Mouse (Mus musculus) midbrain, postnatal 0 days (tissue): ENCODE measurements around the gene Bcas3. TPM values are rescaled to one million over a fixed set of nuclear protein-coding genes. Genes with fewer than 3 reads are reported as not detected.
A peak's percentile ranks its signal among the peaks of the same experiment; 100 is the strongest.

ENCODE experiments used
- ATAC-seq: fragments of 200-750 bp; cut with Nextera tagmentation; 2 replicates; pipeline ENCODE4 v1.8.0; 2017; ENCODE audit warnings: moderate number of reproducible peaks, mild to moderate bottlenecking, moderate TSS enrichment, moderate library complexity; ENCODE audit not compliant: low FRiP score
- DNase-seq: peaks from one replicate; pipeline ENCODE4 v3.0.0-alpha.2; 2015; ENCODE audit warnings: low spot score
- H3K27ac ChIP-seq: fragments of 300-500 bp; sonication (generic); 2 replicates; pipeline ENCODE4 v1.5.1; 2014; ENCODE audit warnings: low read depth, mild to moderate bottlenecking, low read length, mixed read lengths
- H3K27me3 ChIP-seq: fragments of 300-500 bp; sonication (generic); 2 replicates; pipeline ENCODE4 v1.6.1; 2014; ENCODE audit warnings: low read length, control low read depth, mixed read lengths; ENCODE audit not compliant: insufficient read depth
- H3K36me3 ChIP-seq: fragments of 300-500 bp; sonication (generic); 2 replicates; pipeline ENCODE4 v1.6.1; 2014; ENCODE audit warnings: low read length, control low read depth, mixed read lengths; ENCODE audit not compliant: insufficient read depth
- H3K4me1 ChIP-seq: fragments of 300-500 bp; sonication (generic); 2 replicates; pipeline ENCODE4 v1.6.1; 2014; ENCODE audit warnings: mild to moderate bottlenecking, control low read depth, antibody characterized with exemption, low read length, mixed read lengths; ENCODE audit not compliant: insufficient read depth
- H3K4me2 ChIP-seq: fragments of 300-500 bp; sonication (generic); 2 replicates; pipeline ENCODE4 v1.6.1; 2014; ENCODE audit warnings: low read depth, mild to moderate bottlenecking, low read length, mixed read lengths; ENCODE audit not compliant: poor library complexity, severe bottlenecking
- H3K4me3 ChIP-seq: fragments of 300-500 bp; sonication (generic); 2 replicates; pipeline ENCODE4 v1.5.1; 2014; ENCODE audit warnings: low read depth, mild to moderate bottlenecking, low read length, moderate library complexity
- H3K9ac ChIP-seq: fragments of 300-500 bp; sonication (generic); replicated peaks from 2 replicates; pipeline ENCODE4 v1.6.1; 2014; ENCODE audit warnings: mild to moderate bottlenecking, low read length, moderate library complexity, mixed read lengths; ENCODE audit not compliant: poor library complexity, severe bottlenecking
- H3K9me3 ChIP-seq: fragments of 300-500 bp; sonication (generic); 2 replicates; pipeline ENCODE4 v1.6.1; 2016; ENCODE audit warnings: low read length, control low read depth
- CTCF ChIP-seq: IDR thresholded peaks from 2 replicates; pipeline ENCODE4 v1.5.1; 2016; ENCODE audit warnings: antibody characterized with exemption, mild to moderate bottlenecking
- WGBS: fragments of 180-500 bp; shearing (Covaris S2); extraction: QIAGEN DNeasy Blood & Tissue Kit; methylation state at CpG from one replicate; pipeline ENCODE4 v1.1.7; 2014; 5-methylcytosine and 5-hydroxymethylcytosine counted together
- polyA plus RNA-seq: library from polyadenylated mRNA; unstranded; fragments of >200 nt; fragmentation: Nextera tagmentation; extraction: Ambion mirVana; gene quantifications from 2 replicates; pipeline ENCODE4 v1.2.1, GENCODE M21; 2015
- total RNA-seq: library from RNA; depleted of rRNA; stranded (reverse); fragments of >200 nt; gene quantifications from 2 replicates; pipeline ENCODE4 v1.2.3, GENCODE M21; 2014

Bcas3 gene
- total and polyA plus RNA-seq, 2 experiments from 2014 or later = 28.4 to 34.7 TPM

DNA sequence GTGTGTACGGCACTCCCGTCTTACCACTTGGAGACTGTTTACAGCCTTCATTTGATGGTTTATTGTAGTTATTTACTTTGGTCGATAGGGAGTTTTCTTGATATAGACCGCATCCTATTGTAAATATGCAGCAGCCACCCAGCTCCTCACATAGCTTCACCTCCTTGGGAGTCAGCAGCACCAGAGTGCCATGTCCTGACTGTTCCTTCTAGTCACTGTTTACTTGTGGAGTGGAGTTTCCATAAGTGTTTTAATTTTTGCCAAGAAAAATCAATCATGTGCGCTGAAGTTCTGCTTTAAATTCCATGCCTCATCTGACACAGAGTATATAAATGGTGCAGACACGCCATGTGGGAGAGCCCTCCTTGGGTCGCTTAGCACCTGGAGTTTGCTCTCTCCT lies 163.8 kb downstream of the Bcas3 start:
- 92% methylated on average over 7 of the region's 7 CpGs for WGBS

DNA sequence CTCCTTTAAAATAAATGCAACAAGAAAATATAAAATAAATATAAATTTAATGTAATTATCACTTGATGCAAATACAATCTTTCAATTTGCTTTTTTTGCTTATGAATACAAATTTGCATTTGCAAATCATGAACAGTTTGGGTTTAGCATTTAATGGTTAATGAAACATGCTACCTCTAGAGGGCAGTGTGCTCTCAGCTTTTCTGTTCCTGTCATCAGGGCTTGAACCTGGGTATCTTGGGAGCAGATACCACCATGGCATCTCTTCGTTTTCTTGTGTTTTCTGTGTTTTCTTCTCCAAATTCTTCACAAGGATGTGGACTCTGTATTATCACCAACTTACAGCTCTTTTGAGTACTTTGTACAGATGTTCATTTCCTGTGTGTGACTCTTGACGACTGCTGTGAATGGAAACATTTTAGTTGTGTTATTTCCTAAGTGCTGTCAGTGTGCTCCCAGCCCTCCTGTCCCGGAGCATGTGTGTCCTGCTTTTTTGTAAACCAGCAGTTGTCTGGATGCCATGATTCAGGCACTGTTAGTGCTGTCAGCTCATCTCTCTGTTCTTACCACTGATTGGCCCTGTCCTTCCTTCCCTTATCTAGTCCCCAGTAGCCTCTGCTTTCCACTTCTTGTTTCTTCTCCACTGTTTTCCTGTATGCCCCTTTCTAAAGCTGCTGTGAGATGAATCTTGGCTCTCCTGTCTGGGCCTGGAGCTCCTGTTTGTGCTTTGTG lies 165.2 kb downstream of the Bcas3 start:
- WGBS = 53% methylated on average over 3 of the region's 3 CpGs
- Histone ChIP-seq H3K4me1 (no peaks in the 10 kb centered on the region), H3K9me3 (no peaks in the 10 kb centered on the region), H3K27me3 (0 out of 2 replicates have a peak, but pooled peaks cover 3% of the 10 kb centered on the region), H3K27ac (no peak overlapping the region), H3K4me2 (no peak overlapping the region), H3K4me3 (no peak overlapping the region), H3K36me3 (no peaks in the 10 kb centered on the region), H3K9ac (no peak overlapping the region)
- peak; percentile 87 for TF ChIP-seq CTCF
- no peak for ATAC-seq
- DNase-seq = peak; percentile 79

More for the DNA sequence above, 163.8 kb downstream of the Bcas3 start:
- Histone ChIP-seq H3K27ac (no peak overlapping the region), H3K4me3 (no peak overlapping the region), H3K9me3 (no peaks in the 10 kb centered on the region), H3K4me1 (no peaks in the 10 kb centered on the region), H3K4me2 (no peak overlapping the region), H3K9ac (no peak overlapping the region), H3K27me3 (no peaks in the 10 kb centered on the region), H3K36me3 (no peaks in the 10 kb centered on the region)
- DNase-seq (no peak), ATAC-seq (no peak)
- no peak for TF ChIP-seq CTCF

- Histone ChIP-seq H3K4me2 (no peak overlapping the region), H3K36me3 (no peaks in the 10 kb centered on the region), H3K27me3 (0 out of 2 replicates have a peak, but pooled peaks cover 3% of the 10 kb centered on the region), H3K27ac (no peak overlapping the region), H3K4me3 (no peak overlapping the region), H3K9ac (no peak overlapping the region), H3K4me1 (peaks cover 7% of the 10 kb centered on the region; the same call in 1 of the 2 replicates), H3K9me3 (no peaks in the 10 kb centered on the region)
- TF ChIP-seq CTCF = peak; percentile 15; the same call in 1 of the 2 replicates
- no peak for DNase-seq
- no peak for ATAC-seq
- WGBS = 82% methylated on average over 12 of the region's 12 CpGs
These were observed 167.3 kb downstream of the Bcas3 start for GRCm38 (mm10) chr11:85520236-85520635.

DNA sequence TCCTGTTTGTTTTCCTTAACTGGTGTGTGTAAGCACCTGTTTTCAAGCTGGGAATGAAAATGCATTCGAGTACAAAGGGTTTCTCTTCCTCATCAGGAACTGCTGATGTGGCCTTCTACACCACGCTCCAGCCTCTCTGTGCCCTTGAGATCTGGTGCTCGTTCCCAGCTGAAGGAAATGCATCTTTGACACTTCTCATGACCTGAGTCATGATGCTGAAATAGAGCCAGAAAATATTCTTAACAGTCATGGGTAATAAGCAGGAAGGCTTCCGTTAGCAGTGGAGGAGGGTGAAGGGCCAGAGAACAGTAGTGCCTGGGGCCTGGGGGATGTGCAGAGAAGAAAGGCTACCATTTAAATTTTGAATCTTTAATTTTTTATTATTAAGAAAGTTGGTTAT lies 168.0 kb downstream of the Bcas3 start:
- TF ChIP-seq CTCF = no peak
- 80% methylated on average over 4 of the region's 4 CpGs for WGBS
- Histone ChIP-seq H3K9me3 (no peaks in the 10 kb centered on the region), H3K9ac (no peak overlapping the region), H3K4me3 (no peak overlapping the region), H3K27me3 (peaks cover 7% of the 10 kb centered on the region), H3K27ac (no peak overlapping the region), H3K4me1 (peaks cover 7% of the 10 kb centered on the region; the same call in 1 of the 2 replicates), H3K4me2 (no peak overlapping the region), H3K36me3 (no peaks in the 10 kb centered on the region)
- no peak for ATAC-seq
- DNase-seq = no peak

DNA sequence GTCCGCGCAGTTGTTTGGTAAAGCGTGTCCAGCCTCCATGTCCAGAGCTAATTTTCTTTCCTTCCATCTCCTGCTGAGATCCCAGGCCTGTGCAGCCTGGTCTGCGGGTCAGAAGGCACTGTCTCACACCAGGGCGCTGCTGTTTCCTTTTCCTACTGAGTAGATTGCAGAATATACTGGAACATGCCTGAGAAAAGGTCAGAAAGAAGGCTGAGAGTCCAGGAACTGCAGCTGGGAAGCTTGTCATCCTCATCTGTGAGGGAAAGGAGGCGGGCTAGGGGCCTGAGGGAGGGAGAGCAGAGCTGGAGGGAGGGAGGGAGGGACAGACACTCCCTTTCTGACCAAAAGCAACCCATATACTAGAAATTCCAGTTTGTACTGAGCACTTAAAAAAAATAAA lies 170.7 kb downstream of the Bcas3 start:
- TF ChIP-seq CTCF = no peak
- Histone ChIP-seq H3K4me3 (no peak overlapping the region), H3K27me3 (peaks cover 7% of the 10 kb centered on the region)

GRCm38 (mm10) chr11:85524186-85524585 lies 171.2 kb downstream of the Bcas3 start:
- Histone ChIP-seq H3K4me1 (peaks cover 7% of the 10 kb centered on the region; the same call in 1 of the 2 replicates), H3K9me3 (no peaks in the 10 kb centered on the region), H3K4me3 (peak overlapping the region; percentile 32), H3K9ac (no peak overlapping the region), H3K27ac (no peak overlapping the region), H3K36me3 (no peaks in the 10 kb centered on the region), H3K27me3 (peaks cover 7% of the 10 kb centered on the region), H3K4me2 (peak overlapping the region; percentile 62)
- TF ChIP-seq CTCF = no peak
- DNase-seq (peak; percentile 84), ATAC-seq (no peak)
- 6% methylated on average over 12 of the region's 12 CpGs for WGBS

More for the DNA sequence above, 170.7 kb downstream of the Bcas3 start:
- H3K36me3 ChIP-seq = no peaks in the 10 kb centered on the region
- H3K9ac ChIP-seq = no peak overlapping the region
- DNase-seq = no peak
- no peaks in the 10 kb centered on the region for H3K9me3 ChIP-seq
- no peak for ATAC-seq
- 22% methylated on average over 6 of the region's 6 CpGs for WGBS
- H3K27ac ChIP-seq = no peak overlapping the region
- no peak overlapping the region; the same call in 1 of the 2 replicates for H3K4me2 ChIP-seq
- H3K4me1 ChIP-seq = peaks cover 7% of the 10 kb centered on the region; the same call in 1 of the 2 replicates
